Mouse (Mus musculus): ENCODE results near the gene Efhd1. TPM values are rescaled to one million over a fixed set of nuclear protein-coding genes. Genes with fewer than 3 reads are reported as not detected.

Efhd1 gene
- total RNA-seq, 1 experiment = 1.8 TPM

DNA sequence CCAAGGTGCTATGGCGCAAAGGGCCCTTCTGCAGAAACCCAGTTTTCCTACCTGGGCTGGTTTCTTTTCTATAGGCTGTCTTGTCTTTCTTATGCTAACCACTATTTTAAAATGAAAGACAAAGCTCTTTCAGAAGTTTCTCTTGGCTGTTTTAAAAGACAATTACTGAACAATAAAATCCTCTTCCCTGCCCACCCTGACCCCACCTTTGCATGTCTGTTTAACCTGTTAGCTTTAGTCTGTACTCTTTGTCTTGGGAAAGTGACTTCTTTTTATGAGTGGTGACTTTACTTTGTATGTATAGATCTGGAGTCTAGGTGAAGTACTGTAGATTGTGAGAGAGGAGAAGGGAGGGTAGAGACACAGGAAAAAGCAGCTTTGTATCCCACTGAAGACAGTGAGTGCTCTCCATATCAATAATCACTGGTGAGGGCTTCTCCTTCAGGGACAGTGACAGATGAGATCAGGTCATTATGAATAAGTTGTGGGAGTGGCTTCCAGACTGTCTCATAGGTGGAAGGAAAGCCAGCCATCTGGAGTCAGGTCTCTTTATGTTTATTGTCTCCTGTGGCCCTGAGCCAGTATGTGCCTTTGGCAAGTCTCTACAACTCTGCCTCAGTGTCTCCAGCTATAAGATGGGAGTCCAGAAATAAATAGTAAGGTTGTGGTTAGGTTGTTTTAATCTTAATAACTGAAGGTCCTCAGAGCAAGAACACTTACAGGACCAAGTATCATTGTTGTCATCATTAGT lies 37.6 kb upstream of the Efhd1 start:
- Histone ChIP-seq H3K9me3 (ENCODE audit: control insufficient read depth, insufficient read depth, low read depth, low read length) (no peaks in the 10 kb centered on the region), H3K9ac (ENCODE audit: insufficient read depth, low read depth, low read length, poor library complexity, severe bottlenecking) (peak overlapping the region; percentile 3; the same call in 1 of the 2 replicates), H3K27ac (ENCODE audit: insufficient read depth, low read depth, low read length, poor library complexity, severe bottlenecking) (peak overlapping the region; percentile 98), H3K36me3 (ENCODE audit: control insufficient read depth, insufficient read depth, low read length, poor library complexity, severe bottlenecking) (peaks cover 47% of the 10 kb centered on the region), H3K4me1 (ENCODE audit: control insufficient read depth in 2 of 2, insufficient read depth in 2 of 2, low read length in 2 of 2, poor library complexity in 1 of 2) (peaks cover 39 to 40% of the 10 kb centered on the region in 2 experiments), H3K4me3 (ENCODE audit: insufficient read depth in 1 of 2, low read depth in 1 of 2, low read length in 2 of 2, poor library complexity in 1 of 2, severe bottlenecking in 1 of 2) (peak overlapping the region; percentile 15 to 51)
- TF ChIP-seq ZNF384 (IDR thresholded peaks at IDR 0.05; ENCODE audit: low read depth, low read length) (no peak), CHD2 (IDR thresholded peaks at IDR 0.05; ENCODE audit: low read depth, low read length) (peak; percentile 61), HCFC1 (IDR thresholded peaks at IDR 0.05; ENCODE audit: borderline replicate concordance, insufficient read depth, low read length) (no peak), MAFK (IDR thresholded peaks at IDR 0.05; ENCODE audit: insufficient read depth, low read depth, low read length) (no peak), ZC3H11A (IDR thresholded peaks at IDR 0.05; ENCODE audit: borderline replicate concordance, low read depth, low read length) (no peak)
- in situ Hi-C loops (cut with MboI; ENCODE audit: low sequenced_read_pairs in 2 of 2, unreplicated experiment in 2 of 2) = no loop called here
- peak; percentile 73 for DNase-seq (ENCODE audit: low read depth, low spot score)

- H3K4me3 ChIP-seq (ENCODE audit: insufficient read depth in 1 of 2, low read depth in 1 of 2, low read length in 2 of 2, poor library complexity in 1 of 2, severe bottlenecking in 1 of 2) = no peak overlapping the region
- H3K4me1 ChIP-seq (ENCODE audit: control insufficient read depth in 2 of 2, insufficient read depth in 2 of 2, low read length in 2 of 2, poor library complexity in 1 of 2) = peaks cover 43% of the 10 kb centered on the region in 2 experiments
- peaks cover 51% of the 10 kb centered on the region for H3K36me3 ChIP-seq (ENCODE audit: control insufficient read depth, insufficient read depth, low read length, poor library complexity, severe bottlenecking)
- H3K9ac ChIP-seq (ENCODE audit: insufficient read depth, low read depth, low read length, poor library complexity, severe bottlenecking) = peak overlapping the region; percentile 3; the same call in 1 of the 2 replicates
- in situ Hi-C loops (cut with MboI; ENCODE audit: low sequenced_read_pairs in 2 of 2, unreplicated experiment in 2 of 2) = no loop called here
- peak overlapping the region; percentile 94 for H3K27ac ChIP-seq (ENCODE audit: insufficient read depth, low read depth, low read length, poor library complexity, severe bottlenecking)
- TF ChIP-seq ZC3H11A (IDR thresholded peaks at IDR 0.05; ENCODE audit: borderline replicate concordance, low read depth, low read length) (no peak), ZNF384 (IDR thresholded peaks at IDR 0.05; ENCODE audit: low read depth, low read length) (no peak), HCFC1 (IDR thresholded peaks at IDR 0.05; ENCODE audit: borderline replicate concordance, insufficient read depth, low read length) (no peak), CHD2 (IDR thresholded peaks at IDR 0.05; ENCODE audit: low read depth, low read length) (no peak), MAFK (IDR thresholded peaks at IDR 0.05; ENCODE audit: insufficient read depth, low read depth, low read length) (no peak)
- no peak for DNase-seq (ENCODE audit: low read depth, low spot score)
- H3K9me3 ChIP-seq (ENCODE audit: control insufficient read depth, insufficient read depth, low read depth, low read length) = no peaks in the 10 kb centered on the region
Observed at GRCm38 (mm10) chr1:87227160-87227550, 37.0 kb upstream of the Efhd1 start.

DNA sequence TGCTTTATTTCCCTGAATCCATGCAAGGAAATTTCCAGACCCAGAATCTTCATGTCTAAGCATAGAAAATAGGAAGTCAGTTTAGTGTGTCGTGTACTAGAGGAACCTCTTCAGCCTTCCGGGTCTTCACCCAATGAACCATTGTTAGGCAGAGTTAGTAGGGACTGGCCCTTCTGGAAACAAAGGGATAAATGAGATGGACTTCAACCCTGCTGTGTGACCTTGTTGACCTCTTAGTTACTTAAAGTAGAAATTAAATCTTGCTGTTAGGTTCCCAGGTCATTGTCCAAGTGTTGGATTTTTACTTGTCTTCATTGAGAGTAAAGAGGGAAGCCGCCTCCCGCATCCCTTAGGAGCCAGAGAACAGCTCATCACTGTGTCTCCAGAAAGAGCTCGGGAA lies 33.6 kb upstream of the Efhd1 start:
- H3K27ac ChIP-seq (ENCODE audit: insufficient read depth, low read depth, low read length, poor library complexity, severe bottlenecking) = peak overlapping the region; percentile 84
- TF ChIP-seq HCFC1 (IDR thresholded peaks at IDR 0.05; ENCODE audit: borderline replicate concordance, insufficient read depth, low read length) (no peak), ZNF384 (IDR thresholded peaks at IDR 0.05; ENCODE audit: low read depth, low read length) (no peak), ZC3H11A (IDR thresholded peaks at IDR 0.05; ENCODE audit: borderline replicate concordance, low read depth, low read length) (no peak), MAFK (IDR thresholded peaks at IDR 0.05; ENCODE audit: insufficient read depth, low read depth, low read length) (no peak), CHD2 (IDR thresholded peaks at IDR 0.05; ENCODE audit: low read depth, low read length) (peak; percentile 29; the same call in 1 of the 2 replicates)
- no peak overlapping the region for H3K4me3 ChIP-seq (ENCODE audit: insufficient read depth in 1 of 2, low read depth in 1 of 2, low read length in 2 of 2, poor library complexity in 1 of 2, severe bottlenecking in 1 of 2)
- DNase-seq (ENCODE audit: low read depth, low spot score) = no peak
- no peaks in the 10 kb centered on the region for H3K9me3 ChIP-seq (ENCODE audit: control insufficient read depth, insufficient read depth, low read depth, low read length)
- in situ Hi-C loops (cut with MboI; ENCODE audit: low sequenced_read_pairs in 2 of 2, unreplicated experiment in 2 of 2) = no loop called here
- H3K9ac ChIP-seq (ENCODE audit: insufficient read depth, low read depth, low read length, poor library complexity, severe bottlenecking) = no peak overlapping the region
- H3K36me3 ChIP-seq (ENCODE audit: control insufficient read depth, insufficient read depth, low read length, poor library complexity, severe bottlenecking) = peaks cover 45% of the 10 kb centered on the region
- H3K4me1 ChIP-seq (ENCODE audit: control insufficient read depth in 2 of 2, insufficient read depth in 2 of 2, low read length in 2 of 2, poor library complexity in 1 of 2) = peaks cover 33 to 63% of the 10 kb centered on the region in 2 experiments

- TF ChIP-seq MAFK (IDR thresholded peaks at IDR 0.05; ENCODE audit: insufficient read depth, low read depth, low read length) (no peak), HCFC1 (IDR thresholded peaks at IDR 0.05; ENCODE audit: borderline replicate concordance, insufficient read depth, low read length) (no peak), ZC3H11A (IDR thresholded peaks at IDR 0.05; ENCODE audit: borderline replicate concordance, low read depth, low read length) (no peak), CHD2 (IDR thresholded peaks at IDR 0.05; ENCODE audit: low read depth, low read length) (no peak), ZNF384 (IDR thresholded peaks at IDR 0.05; ENCODE audit: low read depth, low read length) (no peak)
- H3K36me3 ChIP-seq (ENCODE audit: control insufficient read depth, insufficient read depth, low read length, poor library complexity, severe bottlenecking) = peaks cover 41% of the 10 kb centered on the region
- peak overlapping the region; percentile 61; the same call in 1 of the 2 replicates for H3K27ac ChIP-seq (ENCODE audit: insufficient read depth, low read depth, low read length, poor library complexity, severe bottlenecking)
- no peaks in the 10 kb centered on the region for H3K9me3 ChIP-seq (ENCODE audit: control insufficient read depth, insufficient read depth, low read depth, low read length)
- in situ Hi-C loops (cut with MboI; ENCODE audit: low sequenced_read_pairs in 2 of 2, unreplicated experiment in 2 of 2) = no loop called here
- no peak for DNase-seq (ENCODE audit: low read depth, low spot score)
- H3K9ac ChIP-seq (ENCODE audit: insufficient read depth, low read depth, low read length, poor library complexity, severe bottlenecking) = peak overlapping the region; percentile 61
- H3K4me3 ChIP-seq (ENCODE audit: insufficient read depth in 1 of 2, low read depth in 1 of 2, low read length in 2 of 2, poor library complexity in 1 of 2, severe bottlenecking in 1 of 2) = peak overlapping the region in 1 of 2 experiments; percentile 13; a peak in 1 of 4 replicates
- H3K4me1 ChIP-seq (ENCODE audit: control insufficient read depth in 2 of 2, insufficient read depth in 2 of 2, low read length in 2 of 2, poor library complexity in 1 of 2) = peaks cover 28 to 66% of the 10 kb centered on the region in 2 experiments
Observed at GRCm38 (mm10) chr1:87232197-87232596, 32.0 kb upstream of the Efhd1 start.
